In genomic region chr1:54585971-54586555, GRCm38 (mm10) we compare ENCODE assay signal across 16 mouse cellular contexts. TPM values are rescaled to one million over a fixed set of nuclear protein-coding genes. Genes with fewer than 3 reads are reported as not detected.
DNase-seq lines count a peak whose midpoint lies in the region; ATAC-seq and TF ChIP-seq lines count a peak whose summit lies in the region.
"Had no signal": no experiment of that assay in that cellular context is flagged by ENCODE, and none has a peak within 500 bp of the region (broad histone marks: within the 10 kb centered on the region; RNA-seq: fewer than 3 reads in every experiment).

No protein-coding gene starts in this region.

- TF ChIP-seq EP300 in liver, postnatal 0 days (IDR thresholded peaks at IDR 0.05; ENCODE audit: low read depth) = no peak

- no peak for TF ChIP-seq CTCF in liver, postnatal 0 days (IDR thresholded peaks at IDR 0.05; ENCODE audit: low read depth)
- no peak for TF ChIP-seq CTCF in bone marrow macrophage, adult 2 months (IDR thresholded peaks at IDR 0.05; ENCODE audit: low read depth, low read length)

- 41% methylated on average over 5 of the region's 5 CpGs for WGBS in liver, postnatal 0 days (ENCODE audit: insufficient replicate concordance)
- 47% methylated on average over 5 of the region's 5 CpGs for WGBS in midbrain, embryonic 14.5 days

- H3K4me3 ChIP-seq in liver, postnatal 0 days (ENCODE audit: low read depth, low read length) = no peak overlapping the region
- peak overlapping the region; percentile 13; the same call in 1 of the 2 replicates for H3K4me3 ChIP-seq in bone marrow macrophage, adult 2 months (ENCODE audit: insufficient read depth, low read length)
- no peak overlapping the region for H3K4me3 ChIP-seq in midbrain, embryonic 14.5 days (replicated peaks; ENCODE audit: low read depth, low read length)
- H3K4me3 ChIP-seq: embryonic facial prominence, embryonic 12.5 days; hindbrain, embryonic 15.5 days; neural tube, embryonic 12.5 days had no signal

- H3K27me3 ChIP-seq in liver, postnatal 0 days (ENCODE audit: insufficient read depth, low read length) = no peaks in the 10 kb centered on the region
- H3K27me3 ChIP-seq in midbrain, embryonic 14.5 days (ENCODE audit: control insufficient read depth, insufficient read depth, low read length) = no peaks in the 10 kb centered on the region
- H3K27me3 ChIP-seq: embryonic facial prominence, embryonic 12.5 days; hindbrain, embryonic 15.5 days; neural tube, embryonic 12.5 days had no signal

- no peak for TF ChIP-seq POLR2A in bone marrow macrophage, adult 2 months (IDR thresholded peaks at IDR 0.05; ENCODE audit: borderline replicate concordance, low read depth, low read length)

- DNase-seq in liver, postnatal 0 days = no peak
- DNase-seq in liver = no peak
- peak; percentile 40 to 43 for DNase-seq in B cell, adult 2 months
- DNase-seq in midbrain, embryonic 14.5 days = no peak
- no peak for DNase-seq in testis, postnatal 10 days (ENCODE audit: low spot score)
- DNase-seq in left cerebral cortex, adult 8-10 months (ENCODE audit: low spot score in 2 of 2) = no peak
- DNase-seq: cerebellum, adult 8-10 months; heart, adult 11 months; layer of hippocampus, postnatal 36 days; right cerebral cortex, postnatal 14 days; thymus, postnatal 4 days had no signal

- H3K4me1 ChIP-seq in liver, postnatal 0 days (ENCODE audit: insufficient read depth) = peaks cover 2% of the 10 kb centered on the region; the same call in 1 of the 2 replicates
- H3K4me1 ChIP-seq in bone marrow macrophage, adult 2 months (ENCODE audit: control insufficient read depth, insufficient read depth, low read length) = peaks cover 27% of the 10 kb centered on the region
- peaks cover 9% of the 10 kb centered on the region for H3K4me1 ChIP-seq in midbrain, embryonic 14.5 days (ENCODE audit: control insufficient read depth, insufficient read depth, low read length)
- H3K4me1 ChIP-seq: embryonic facial prominence, embryonic 12.5 days had no signal

- no peaks in the 10 kb centered on the region for H3K36me3 ChIP-seq in liver, postnatal 0 days (replicated peaks; ENCODE audit: insufficient read depth, low read length)
- H3K36me3 ChIP-seq in midbrain, embryonic 14.5 days (ENCODE audit: control insufficient read depth, insufficient read depth, low read length) = no peaks in the 10 kb centered on the region
- H3K36me3 ChIP-seq: embryonic facial prominence, embryonic 12.5 days; hindbrain, embryonic 15.5 days; neural tube, embryonic 12.5 days had no signal

- peak overlapping the region; percentile 47 for H3K4me2 ChIP-seq in liver, postnatal 0 days (ENCODE audit: low read depth, low read length)
- H3K4me2 ChIP-seq in midbrain, embryonic 14.5 days (ENCODE audit: low read length) = no peak overlapping the region
- H3K4me2 ChIP-seq: embryonic facial prominence, embryonic 12.5 days; hindbrain, embryonic 15.5 days had no signal

- peak overlapping the region; percentile 66 for H3K27ac ChIP-seq in liver, postnatal 0 days (ENCODE audit: low read depth)
- peak overlapping the region; percentile 59 for H3K27ac ChIP-seq in bone marrow macrophage, adult 2 months (ENCODE audit: insufficient read depth, low read depth, low read length)
- H3K27ac ChIP-seq in midbrain, embryonic 14.5 days (replicated peaks; ENCODE audit: low read depth, low read length) = 0 out of 2 replicates have a peak overlapping the region, but pooled peaks have one; percentile 15
- H3K27ac ChIP-seq: embryonic facial prominence, embryonic 12.5 days; hindbrain, embryonic 15.5 days; neural tube, embryonic 12.5 days had no signal

- ATAC-seq in liver, postnatal 0 days = no peak
- no peak for ATAC-seq in midbrain, embryonic 14.5 days (ENCODE audit: low FRiP score, low TSS enrichment)

- no peak overlapping the region for H3K9ac ChIP-seq in liver, postnatal 0 days (replicated peaks)
- H3K9ac ChIP-seq in midbrain, embryonic 14.5 days (replicated peaks; ENCODE audit: low read length) = no peak overlapping the region
- H3K9ac ChIP-seq: embryonic facial prominence, embryonic 12.5 days; hindbrain, embryonic 15.5 days; neural tube, embryonic 12.5 days had no signal

- H3K9me3 ChIP-seq in liver, postnatal 0 days (ENCODE audit: low read length) = no peaks in the 10 kb centered on the region
- no peaks in the 10 kb centered on the region for H3K9me3 ChIP-seq in midbrain, embryonic 14.5 days (ENCODE audit: control insufficient read depth, low read length)
- H3K9me3 ChIP-seq: embryonic facial prominence, embryonic 12.5 days; hindbrain, embryonic 15.5 days; neural tube, embryonic 12.5 days had no signal

RNA-seq across cellular contexts. Expression of gene Pgap1, which starts 28.6 kb away (rescaled TPM):
- 1.1 and 1.9 TPM in 2 replicates for polyA plus RNA-seq in liver, postnatal 0 days (2015; fragmentation: Nextera tagmentation; extraction: Ambion mirVana)
- polyA plus RNA-seq in bone marrow macrophage, adult 2 months (2012; ENCODE audit: insufficient read depth, insufficient read length, missing spikeins) = 30.1 and 33.2 TPM in 2 replicates
- 53.5 and 68.4 TPM in 2 replicates for polyA plus RNA-seq in midbrain, embryonic 14.5 days (2014; fragmentation: Nextera tagmentation; extraction: Ambion mirVana)
- total RNA-seq in left cerebral cortex, adult 8-10 months (2022) = 10 to 100 TPM; 26.5 to 34.1 (median 28.6) TPM
- total RNA-seq: MEL had no signal

Comparison
In these comparisons a context has a peak if more than half of its experiments do, and no peak if none do; other contexts are left out.
1. DNase-seq: peak in B cell, adult 2 months (2 of 2); none in liver, postnatal 0 days (single experiment), liver (single experiment), midbrain, embryonic 14.5 days (single experiment), testis, postnatal 10 days (single experiment) and left cerebral cortex, adult 8-10 months (0 of 2).
2. H3K27ac ChIP-seq: peak in every context shown above with its lines; median percentile 66 in liver, postnatal 0 days; 59 in bone marrow macrophage, adult 2 months; 15 in midbrain, embryonic 14.5 days.
3. RNA of gene Pgap1, which starts 28.6 kb away (polyA plus RNA-seq): 53.5 to 68.4 TPM in midbrain, embryonic 14.5 days and 30.1 to 33.2 TPM in bone marrow macrophage, adult 2 months; 1.1 to 1.9 TPM in liver, postnatal 0 days; every median in the first group is over 10 times any median in the second.